Mouse (Mus musculus) left cerebral cortex, postnatal 4 days (tissue): Measurements from ENCODE around the gene Gpt2. TPM values are rescaled to one million over a fixed set of nuclear protein-coding genes. Genes with fewer than 3 reads are reported as not detected.
A peak's percentile ranks its signal among the peaks of the same experiment; 100 is the strongest.

Source experiments
- DNase-seq: peaks from one replicate; pipeline ENCODE4 v3.0.0-alpha.2; 2022
- intact Hi-C: fragments of 180-260 bp; cut with DNase I; formaldehyde crosslinking; loops from one replicate; pipeline ENCODE4 v1.15.1; 2025
- total RNA-seq, 2 experiments: library from RNA; stranded (reverse); gene quantifications; 2 replicates each; pipeline ENCODE4 v1.2.3; 2021

Gpt2 gene
- 10 to 100 TPM; 40.0 to 40.9 TPM for total RNA-seq

DNA sequence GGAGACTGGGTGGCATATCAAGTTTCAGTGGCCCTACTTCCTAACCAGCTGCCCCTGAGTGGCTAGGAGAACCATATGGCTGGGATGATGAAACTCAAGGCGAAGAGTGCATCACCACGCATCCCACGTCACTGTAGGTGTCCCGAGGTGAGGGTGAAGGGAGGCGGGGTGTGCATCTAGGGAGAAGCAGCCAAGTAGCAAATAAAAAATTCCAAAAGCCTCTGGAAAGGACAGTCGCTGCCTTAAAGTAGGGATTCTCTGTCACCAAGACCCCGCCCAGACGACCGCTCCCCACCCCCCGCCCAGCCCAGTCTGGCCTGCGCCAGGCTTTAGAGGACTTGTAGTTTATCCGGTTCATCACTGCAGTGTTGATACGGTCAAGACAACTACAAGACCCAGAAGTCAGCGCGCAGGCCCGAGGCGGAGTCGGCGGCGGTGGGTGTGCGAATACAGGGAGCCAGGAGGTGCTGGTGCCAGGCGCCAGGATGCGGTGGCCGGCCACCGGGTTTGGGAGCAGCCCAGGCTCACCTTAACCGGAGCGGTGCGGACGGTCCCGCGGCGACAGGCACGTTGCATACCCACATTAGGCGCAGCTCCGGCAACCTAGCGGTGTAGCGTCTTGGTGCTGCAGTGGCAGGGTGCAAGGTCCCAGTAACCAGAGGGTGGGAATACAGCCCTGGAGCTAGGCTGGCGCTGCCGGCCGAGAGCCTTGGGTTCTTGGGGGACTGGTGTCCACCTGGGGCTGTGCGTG lies at the start of gene Gpt2:
Gene Gpt2 (plus strand): TSS at position 452 of the 751 bp plus-strand sequence.
- intact Hi-C loops, result loop anchor here (5.0 kb wide), 1 partner anchor 40 kb away; no protein-coding TSS in a partner anchor
- DNase-seq, result peak; percentile 96

- DNase-seq, result no peak
- intact Hi-C loops, result no loop called here
Measured at GRCm38 (mm10) chr8:85444092-85444491, 48.3 kb upstream of the Gpt2 start.

GRCm38 (mm10) chr8:85445936-85446685 lies 46.3 kb upstream of the Gpt2 start:
- intact Hi-C loops, result no loop called here
- no peak for DNase-seq

DNA sequence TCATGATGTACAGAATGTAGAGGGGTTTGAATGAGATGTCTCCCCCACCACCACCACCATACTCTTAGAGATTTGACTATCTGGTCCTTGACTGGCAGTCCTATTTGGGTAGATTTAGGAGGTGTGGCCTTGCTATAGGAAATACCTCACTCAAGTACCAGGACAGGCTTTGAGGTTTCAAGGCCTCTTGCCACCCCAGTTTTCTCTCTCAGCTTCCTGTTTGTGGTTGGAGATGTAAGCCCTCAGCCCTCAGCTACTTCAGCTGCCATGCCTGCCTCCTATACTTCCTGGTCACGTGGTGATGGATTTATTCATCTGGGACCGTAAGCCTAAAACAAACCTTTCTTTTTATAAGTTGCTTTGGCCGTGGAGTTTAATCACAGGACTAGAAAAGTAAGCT lies 42.0 kb upstream of the Gpt2 start:
- intact Hi-C loops, result loop anchor here (5.0 to 10.0 kb wide), 2 partner anchors 42 to 214 kb away; partner anchors contain the start of gene Gpt2

DNA sequence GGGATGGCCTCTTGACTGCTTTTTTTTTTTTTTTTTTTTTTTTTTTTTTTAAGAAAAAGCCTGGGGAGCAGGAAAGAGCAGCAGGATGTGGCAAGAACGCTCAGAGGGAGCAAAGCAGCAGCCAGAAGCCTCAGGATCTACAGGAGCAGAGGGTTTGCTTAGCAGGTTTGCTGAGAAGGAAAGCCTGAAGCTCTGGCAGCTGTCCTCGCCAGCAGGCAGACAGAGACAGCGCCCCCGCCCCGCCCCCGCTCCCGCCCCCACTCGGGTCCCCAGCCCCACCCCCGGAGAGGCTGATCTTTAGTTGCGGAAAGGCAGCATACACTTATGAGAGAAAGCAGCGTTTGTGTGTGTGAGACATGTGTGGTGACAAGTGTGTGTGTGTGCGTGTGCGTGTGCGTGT lies 40.0 kb upstream of the Gpt2 start:
- intact Hi-C loops, result loop anchor here (5.0 to 10.0 kb wide), 2 partner anchors 40 to 212 kb away; partner anchors contain the start of gene Gpt2
- DNase-seq, result peak; percentile 48

More for the DNA sequence above, 42.0 kb upstream of the Gpt2 start:
- DNase-seq, result no peak

GRCm38 (mm10) chr8:85453256-85453655 lies 39.1 kb upstream of the Gpt2 start:
- intact Hi-C loops, result loop anchor here (5.0 to 10.0 kb wide), 2 partner anchors 39 to 212 kb away; partner anchors contain the start of gene Gpt2
- no peak for DNase-seq

DNA sequence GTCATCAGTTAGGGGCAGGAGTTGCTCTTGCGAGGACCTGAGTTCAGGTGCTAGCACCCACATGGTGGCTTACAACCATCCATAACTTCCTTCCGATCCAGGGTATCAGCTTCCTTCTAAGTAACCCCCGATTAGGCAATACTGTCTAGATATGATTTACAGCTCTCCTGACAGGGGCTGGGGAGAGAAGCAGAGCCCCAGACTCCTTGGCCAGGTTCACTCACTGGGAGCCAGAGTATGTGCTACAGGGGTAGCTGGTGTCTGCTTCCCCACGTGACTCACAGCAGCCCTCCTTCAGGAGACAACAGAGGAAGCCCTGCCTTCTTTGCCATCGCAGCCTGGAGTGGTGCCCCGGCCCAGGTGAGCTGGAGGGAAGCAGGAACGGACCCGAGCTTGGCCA lies 37.6 kb upstream of the Gpt2 start:
- intact Hi-C loops, result loop anchor here (2.0 to 10.0 kb wide), 3 partner anchors 38 to 210 kb away; partner anchors contain the start of gene Gpt2
- no peak for DNase-seq

DNA sequence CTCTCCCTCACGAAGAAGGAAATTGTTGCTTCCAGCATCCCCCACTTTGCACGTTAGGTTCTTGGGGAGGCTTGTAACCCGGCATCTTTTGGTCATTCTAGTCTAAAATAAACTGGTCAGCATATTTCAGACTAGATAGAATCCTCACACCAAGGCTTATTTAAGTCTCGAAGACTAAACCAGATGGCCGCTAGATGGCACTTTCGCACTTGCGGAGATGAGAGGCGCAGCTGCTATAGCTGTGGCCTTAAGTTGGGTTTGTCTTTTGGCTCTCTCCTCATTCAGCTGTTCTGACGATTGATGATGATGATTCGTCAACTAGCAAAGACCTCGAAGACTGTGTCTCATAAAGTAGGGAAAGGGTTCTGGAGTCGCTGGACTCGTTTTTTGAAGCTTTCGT lies 35.8 kb upstream of the Gpt2 start:
- peak; percentile 74 for DNase-seq
- intact Hi-C loops, result loop anchor here (10.0 kb wide), 1 partner anchor 208 kb away; no protein-coding TSS in a partner anchor

DNA sequence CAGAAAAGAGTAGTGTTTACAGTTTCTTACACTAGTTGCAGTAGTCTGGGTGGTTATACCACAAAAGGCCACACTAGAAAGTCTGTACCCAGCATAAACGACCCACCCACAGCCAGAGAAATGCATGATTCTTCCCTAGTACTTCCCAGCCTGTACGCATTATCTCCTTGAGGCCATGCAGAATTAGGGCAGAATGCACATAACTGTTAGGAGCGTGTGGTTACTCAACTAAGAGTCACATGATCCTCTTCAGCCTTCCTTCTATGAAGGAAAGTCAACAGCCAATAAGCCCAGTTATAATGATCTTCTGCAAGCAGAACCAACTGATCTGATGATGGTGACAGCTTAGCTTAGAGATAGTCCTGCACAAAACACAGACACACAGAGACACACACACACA lies 32.8 kb upstream of the Gpt2 start:
- no peak for DNase-seq
- intact Hi-C loops, result loop anchor here (10.0 kb wide), 1 partner anchor 205 kb away; no protein-coding TSS in a partner anchor

GRCm38 (mm10) chr8:85460804-85461203 lies 31.6 kb upstream of the Gpt2 start:
- DNase-seq, result peak; percentile 3
- intact Hi-C loops, result loop anchor here (10.0 kb wide), 1 partner anchor 1134 kb away; no protein-coding TSS in a partner anchor

- no peak for DNase-seq
- intact Hi-C loops, result loop anchor here (10.0 kb wide), 1 partner anchor 1133 kb away; no protein-coding TSS in a partner anchor
Measured at GRCm38 (mm10) chr8:85461377-85461776, 31.0 kb upstream of the Gpt2 start.

- no peak for DNase-seq
- intact Hi-C loops, result loop anchor here (10.0 kb wide), 1 partner anchor 1132 kb away; no protein-coding TSS in a partner anchor
Measured at GRCm38 (mm10) chr8:85462441-85462840, 29.9 kb upstream of the Gpt2 start.

DNA sequence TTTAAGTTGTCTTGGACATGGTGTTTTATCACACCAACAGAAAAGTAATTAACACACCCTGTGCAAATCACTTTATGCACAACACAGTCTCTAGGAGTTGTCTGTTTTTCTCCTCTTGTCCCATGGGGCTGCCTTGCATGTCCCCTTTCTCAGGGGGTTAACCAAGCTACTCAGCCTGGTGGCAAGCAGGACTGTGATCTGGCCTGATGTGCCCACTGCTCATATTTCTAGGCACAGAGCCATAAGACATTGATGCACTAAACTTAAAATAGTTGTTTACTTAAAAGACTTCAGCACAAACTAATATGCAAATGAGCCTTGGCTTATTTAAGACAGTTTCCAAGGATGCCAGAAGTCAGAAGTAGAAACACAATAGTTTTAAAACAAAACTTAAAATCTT lies 28.1 kb upstream of the Gpt2 start:
- no peak for DNase-seq
- intact Hi-C loops, result loop anchor here (10.0 kb wide), 1 partner anchor 1130 kb away; no protein-coding TSS in a partner anchor

GRCm38 (mm10) chr8:85466056-85466455 lies 26.3 kb upstream of the Gpt2 start:
- no peak for DNase-seq

DNA sequence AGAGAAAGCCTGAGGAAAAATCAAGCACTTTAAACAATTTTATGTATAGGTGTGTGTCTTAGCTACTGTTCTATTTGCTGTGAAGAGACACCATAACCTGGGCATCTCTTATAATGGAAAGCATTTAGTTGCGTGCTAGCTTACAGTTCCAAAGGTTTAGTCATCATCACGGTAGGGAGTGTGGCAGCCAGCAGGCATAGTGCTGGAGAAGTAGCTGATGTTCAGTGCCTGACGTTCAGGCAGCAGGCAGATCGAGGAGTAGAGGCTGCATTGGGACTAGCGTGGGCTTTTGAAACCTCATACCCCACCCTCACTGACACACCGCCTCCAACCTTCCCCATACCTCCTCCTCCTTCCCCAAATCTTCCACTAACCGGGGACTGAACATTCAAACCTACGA lies 21.6 kb upstream of the Gpt2 start:
- DNase-seq, result no peak
- intact Hi-C loops, result no loop called here

More at GRCm38 (mm10) chr8:85466056-85466455, 26.3 kb upstream of the Gpt2 start:
- intact Hi-C loops, result loop anchor here (10.0 kb wide), 1 partner anchor 1129 kb away; no protein-coding TSS in a partner anchor

DNA sequence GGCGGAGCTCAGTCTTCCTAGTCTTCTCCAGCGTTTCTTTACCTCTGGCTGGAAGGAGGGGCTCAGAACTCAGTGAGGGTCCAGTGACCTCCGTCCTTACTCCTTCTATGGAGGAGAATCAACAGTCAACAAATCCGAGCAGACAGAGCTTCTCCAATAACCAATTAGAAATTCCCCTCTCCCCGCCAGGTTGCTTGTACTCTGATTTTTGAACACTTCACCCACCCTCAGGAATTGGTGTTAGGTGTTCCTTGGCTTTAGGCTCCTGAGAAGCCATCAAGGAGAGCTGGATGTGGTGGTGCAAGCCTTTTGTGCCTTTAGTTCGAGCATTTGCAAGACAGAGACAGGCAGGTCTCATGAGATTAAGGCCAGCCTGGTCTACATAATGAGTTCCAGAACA lies 19.6 kb upstream of the Gpt2 start:
- intact Hi-C loops, result no loop called here
- DNase-seq, result no peak

- intact Hi-C loops, result no loop called here
- DNase-seq, result no peak
Measured at GRCm38 (mm10) chr8:85473246-85473645, 19.1 kb upstream of the Gpt2 start.

GRCm38 (mm10) chr8:85474924-85475323 lies 17.5 kb upstream of the Gpt2 start:
- DNase-seq, result no peak
- intact Hi-C loops, result no loop called here

GRCm38 (mm10) chr8:85476970-85477545 lies 15.3 kb upstream of the Gpt2 start:
- DNase-seq, result no peak
- intact Hi-C loops, result no loop called here

GRCm38 (mm10) chr8:85478397-85478796 lies 14.0 kb upstream of the Gpt2 start:
- no peak for DNase-seq
- intact Hi-C loops, result no loop called here

DNA sequence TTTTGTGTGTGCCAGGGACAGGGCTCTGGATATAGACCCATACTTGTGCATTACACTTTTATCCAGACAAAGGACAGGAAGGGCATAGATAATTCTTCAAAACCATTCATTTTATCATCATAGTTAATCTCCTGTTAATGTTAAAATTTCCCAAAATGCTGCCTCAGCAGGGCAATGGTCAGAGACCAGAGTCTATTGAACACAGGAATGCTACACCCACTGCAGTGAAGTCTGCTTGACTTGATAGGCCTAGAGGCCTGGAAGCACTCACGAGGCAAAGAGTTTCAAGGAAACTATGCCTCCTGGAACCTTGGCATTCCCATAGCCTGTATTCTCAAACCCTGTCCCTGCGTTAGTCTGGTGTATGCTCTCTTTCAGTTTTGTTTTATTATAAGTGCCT lies 12.7 kb upstream of the Gpt2 start:
- no peak for DNase-seq
- intact Hi-C loops, result no loop called here
